Mouse (Mus musculus) intestine, embryonic 14.5 days (tissue): ENCODE results near the gene Fbrsl1. TPM values are rescaled to one million over a fixed set of nuclear protein-coding genes. Genes with fewer than 3 reads are reported as not detected.

Source experiments
- ATAC-seq: fragments of 200-750 bp; cut with Nextera tagmentation; replicated peaks from 2 replicates; pipeline ENCODE4 v1.8.0; 2017; ENCODE audit warnings: low read depth, moderate number of reproducible peaks, moderate TSS enrichment, moderate library complexity; ENCODE audit not compliant: low FRiP score, low TSS enrichment
- DNase-seq: peaks from one replicate; pipeline ENCODE4 v3.0.0-alpha.2; 2018; ENCODE audit warnings: low spot score
- H3K27ac ChIP-seq: fragments of 300-500 bp; sonication (generic); 2 replicates; pipeline ENCODE4 v1.5.1; 2014; ENCODE audit warnings: low read depth, mild to moderate bottlenecking, control low read depth
- H3K27me3 ChIP-seq: fragments of 300-500 bp; sonication (generic); replicated peaks from 2 replicates; pipeline ENCODE4 v1.6.1; 2014; ENCODE audit warnings: low read length, control low read depth; ENCODE audit not compliant: control insufficient read depth, insufficient read depth
- H3K36me3 ChIP-seq: fragments of 300-500 bp; sonication (generic); 2 replicates; pipeline ENCODE4 v1.6.1; 2014; ENCODE audit warnings: low read length, control low read depth; ENCODE audit not compliant: control insufficient read depth, insufficient read depth
- H3K4me1 ChIP-seq: fragments of 300-500 bp; sonication (generic); replicated peaks from 2 replicates; pipeline ENCODE4 v1.6.1; 2014; ENCODE audit warnings: low read length, control low read depth, mixed read lengths; ENCODE audit not compliant: control insufficient read depth, insufficient read depth
- H3K4me2 ChIP-seq: fragments of 300-500 bp; sonication (generic); 2 replicates; pipeline ENCODE4 v1.6.1; 2014; ENCODE audit warnings: low read length
- H3K4me3 ChIP-seq: fragments of 300-500 bp; sonication (generic); 2 replicates; pipeline ENCODE4 v1.5.1; 2014; ENCODE audit warnings: low read depth, low read length, control low read depth, mixed read lengths
- H3K9ac ChIP-seq: fragments of 300-500 bp; sonication (generic); 2 replicates; pipeline ENCODE4 v1.6.1; 2014; ENCODE audit warnings: mild to moderate bottlenecking, low read length
- H3K9me3 ChIP-seq: fragments of 300-500 bp; sonication (generic); 2 replicates; pipeline ENCODE4 v1.6.1; 2016; ENCODE audit warnings: low read length, control low read depth; ENCODE audit not compliant: control insufficient read depth
- WGBS: fragments of 180-500 bp; shearing (Covaris S2); extraction: QIAGEN DNeasy Blood & Tissue Kit; methylation state at CpG from one replicate; pipeline ENCODE4 v1.1.7; 2014; 5-methylcytosine and 5-hydroxymethylcytosine counted together
- polyA plus RNA-seq: library from polyadenylated mRNA; unstranded; fragments of >200 nt; fragmentation: Nextera tagmentation; extraction: Ambion mirVana; gene quantifications from 2 replicates; pipeline ENCODE4 v1.2.1, GENCODE M21; 2014

Fbrsl1 gene
- polyA plus RNA-seq, 1 experiment from 2014 or later: 13.3 TPM

- H3K27ac ChIP-seq: no peak overlapping the region
- no peak overlapping the region for H3K4me3 ChIP-seq
- H3K4me1 ChIP-seq: no peaks in the 10 kb centered on the region
- no peak for ATAC-seq
- H3K9me3 ChIP-seq: no peaks in the 10 kb centered on the region
- WGBS: 84% methylated on average over 3 of the region's 3 CpGs
- no peak overlapping the region for H3K4me2 ChIP-seq
- DNase-seq: no peak
- H3K9ac ChIP-seq: no peak overlapping the region
- peaks cover 63% of the 10 kb centered on the region for H3K36me3 ChIP-seq
- H3K27me3 ChIP-seq: no peaks in the 10 kb centered on the region
Observed at GRCm38 (mm10) chr5:110313127-110313526, 135.2 kb downstream of the Fbrsl1 start.

Other genes starting within 250 kb of the Fbrsl1 start
- 30.6 and 32.6 TPM in 2 replicates for gene Ankle2, start 217.5 kb downstream of the Fbrsl1 start, polyA plus RNA-seq
- 71.6 and 76.9 TPM in 2 replicates for gene Pgam5, start 178.6 kb downstream of the Fbrsl1 start, polyA plus RNA-seq
- gene Pxmp2, start 162.3 kb downstream of the Fbrsl1 start, polyA plus RNA-seq: 7.2 and 9.0 TPM in 2 replicates
- 33.3 and 36.0 TPM in 2 replicates for gene Pole, start 162.2 kb downstream of the Fbrsl1 start, polyA plus RNA-seq
- 0.77 and 1.1 TPM in 2 replicates for gene P2rx2, start 105.3 kb downstream of the Fbrsl1 start, polyA plus RNA-seq
- not detected in 2 replicates for gene Lrcol1, start 103.8 kb downstream of the Fbrsl1 start, polyA plus RNA-seq
- gene Galnt9, start 95.9 kb upstream of the Fbrsl1 start, polyA plus RNA-seq: 0.50 and 0.80 TPM in 2 replicates
- gene Noc4l, start 204.9 kb upstream of the Fbrsl1 start, polyA plus RNA-seq: 60.7 and 69.1 TPM in 2 replicates
- gene Ddx51, start 204.9 kb upstream of the Fbrsl1 start, polyA plus RNA-seq: 27.0 and 27.8 TPM in 2 replicates